Mouse (Mus musculus) heart, embryonic 10.5 days (tissue): ENCODE results near the gene Fgfr2. TPM values are rescaled to one million over a fixed set of nuclear protein-coding genes. Genes with fewer than 3 reads are reported as not detected.
A peak's percentile ranks its signal among the peaks of the same experiment; 100 is the strongest.

Experiments
- DNase-seq: peaks from one replicate; pipeline ENCODE4 v3.0.0-alpha.2; 2017; ENCODE audit warnings: low spot score
- H3K27ac ChIP-seq: fragments of 300-500 bp; sonication (generic); 2 replicates; pipeline ENCODE4 v1.5.1; 2016; ENCODE audit warnings: mild to moderate bottlenecking
- H3K27me3 ChIP-seq: fragments of 300-500 bp; sonication (generic); 2 replicates; pipeline ENCODE4 v1.6.1; 2016; ENCODE audit warnings: mild to moderate bottlenecking; ENCODE audit not compliant: poor library complexity, insufficient read depth, severe bottlenecking
- H3K36me3 ChIP-seq: fragments of 300-500 bp; sonication (generic); 2 replicates; pipeline ENCODE4 v1.6.1; 2016; ENCODE audit warnings: mild to moderate bottlenecking, moderate library complexity
- H3K4me1 ChIP-seq: fragments of 300-500 bp; sonication (generic); 2 replicates; pipeline ENCODE4 v1.6.1; 2016; ENCODE audit warnings: mild to moderate bottlenecking
- H3K4me3 ChIP-seq: fragments of 300-500 bp; sonication (generic); 2 replicates; pipeline ENCODE4 v1.5.1; 2016; ENCODE audit warnings: mild to moderate bottlenecking, moderate library complexity
- H3K9me3 ChIP-seq: fragments of 300-500 bp; sonication (generic); 2 replicates; pipeline ENCODE4 v1.6.1; 2016; ENCODE audit warnings: mild to moderate bottlenecking, moderate library complexity
- WGBS: fragments of 180-500 bp; shearing (Covaris S2); methylation state at CpG from one replicate; pipeline ENCODE4 v1.1.7; 2016; 5-methylcytosine and 5-hydroxymethylcytosine counted together
- polyA plus RNA-seq: library from polyadenylated mRNA; unstranded; fragments of >200 nt; fragmentation: Nextera tagmentation; extraction: Ambion mirVana; gene quantifications from 2 replicates; pipeline ENCODE4 v1.2.1, GENCODE M21; 2016

Fgfr2 gene
- polyA plus RNA-seq, 1 experiment from 2014 or later = 46.6 TPM

GRCm38 (mm10) chr7:132731558-132731957, 391.6 kb downstream of the Fgfr2 start:
- DNase-seq = no peak
- no peaks in the 10 kb centered on the region for H3K9me3 ChIP-seq

DNA sequence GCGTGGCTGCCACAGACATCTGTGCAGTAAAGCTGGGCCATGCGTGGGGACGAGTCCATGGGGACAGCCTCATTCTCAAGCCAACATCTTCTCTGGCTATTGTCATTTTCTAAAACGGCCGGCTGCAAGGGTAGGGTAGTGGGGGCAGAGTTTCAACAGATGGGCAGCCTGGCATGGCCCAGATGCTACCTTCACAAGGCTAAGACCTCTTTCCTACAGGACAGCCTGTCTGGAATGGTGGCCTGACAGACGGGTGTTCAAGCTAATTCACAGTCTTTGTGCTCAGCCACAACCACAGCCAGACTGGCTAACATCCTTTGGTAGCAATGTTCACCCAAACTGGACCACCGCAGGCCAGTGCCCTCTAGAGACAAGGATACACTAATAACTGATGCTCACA, 392.6 kb downstream of the Fgfr2 start:
- no peak for DNase-seq
- peaks cover 74% of the 10 kb centered on the region for H3K4me1 ChIP-seq
- H3K27ac ChIP-seq = no peak overlapping the region
- H3K27me3 ChIP-seq = no peaks in the 10 kb centered on the region
- WGBS = 89% methylated on average over 7 of the region's 7 CpGs
- H3K36me3 ChIP-seq = no peaks in the 10 kb centered on the region
- no peaks in the 10 kb centered on the region for H3K9me3 ChIP-seq
- no peak overlapping the region for H3K4me3 ChIP-seq

More at GRCm38 (mm10) chr7:132731558-132731957, 391.6 kb downstream of the Fgfr2 start:
- WGBS = 83% methylated on average over 6 of the region's 6 CpGs
- no peaks in the 10 kb centered on the region for H3K36me3 ChIP-seq
- peaks cover 79% of the 10 kb centered on the region for H3K4me1 ChIP-seq
- H3K27me3 ChIP-seq = no peaks in the 10 kb centered on the region
- H3K27ac ChIP-seq = peak overlapping the region; percentile 43; the same call in 1 of the 2 replicates
- H3K4me3 ChIP-seq = no peak overlapping the region

- whole genome bisulfite sequencing = 63% methylated on average over 4 of the region's 4 CpGs
- H3K27me3 ChIP-seq = no peaks in the 10 kb centered on the region
- no peak for DNase-seq
- peaks cover 72% of the 10 kb centered on the region for H3K4me1 ChIP-seq
- no peak overlapping the region for H3K4me3 ChIP-seq
- H3K9me3 ChIP-seq = no peaks in the 10 kb centered on the region
- 0 out of 2 replicates have a peak overlapping the region, but pooled peaks have one; percentile 16 for H3K27ac ChIP-seq
- no peaks in the 10 kb centered on the region for H3K36me3 ChIP-seq
These were observed 393.9 kb downstream of the Fgfr2 start for GRCm38 (mm10) chr7:132729093-132729831.

DNA sequence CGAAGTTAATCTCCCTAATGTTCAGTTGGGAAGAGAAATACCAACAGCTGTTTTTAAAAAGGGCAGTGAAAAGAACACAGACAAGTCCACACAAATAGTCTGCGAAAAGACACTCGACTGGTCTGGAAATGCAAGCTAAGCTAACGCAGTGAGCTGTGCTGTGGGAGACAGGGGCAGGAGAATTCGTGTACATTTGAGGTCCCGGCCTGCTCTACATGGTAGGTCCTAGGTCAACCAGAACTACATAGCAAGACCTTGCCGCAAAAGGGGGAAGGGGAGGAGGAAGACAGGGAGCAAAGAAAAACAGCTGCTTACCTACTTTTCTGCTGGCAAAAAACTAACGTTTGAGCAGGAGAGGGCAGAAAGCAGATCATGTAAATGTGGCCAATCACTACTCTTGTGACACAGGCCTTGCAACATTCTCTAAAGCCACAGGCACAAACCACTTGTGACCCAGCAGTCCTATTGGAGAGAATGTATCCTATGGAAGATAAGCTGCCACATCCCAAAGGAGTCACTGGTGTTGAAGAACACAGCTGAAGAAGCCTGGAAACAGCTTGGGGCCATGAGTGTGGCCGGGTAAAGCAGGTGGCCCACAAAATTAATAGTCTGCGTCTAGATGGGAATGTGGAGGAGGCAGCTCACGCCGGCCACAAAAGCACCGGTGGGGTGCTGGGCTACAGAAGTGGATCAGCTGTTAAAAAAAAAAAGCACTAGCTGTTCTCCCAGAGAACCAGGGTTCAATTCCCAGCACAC, 396.9 kb downstream of the Fgfr2 start:
- H3K9me3 ChIP-seq = no peaks in the 10 kb centered on the region
- peak overlapping the region; percentile 22; the same call in 1 of the 2 replicates for H3K27ac ChIP-seq
- peaks cover 63% of the 10 kb centered on the region for H3K4me1 ChIP-seq
- 85% methylated on average over 13 of the region's 13 CpGs for WGBS
- H3K27me3 ChIP-seq = no peaks in the 10 kb centered on the region
- no peak for DNase-seq
- H3K4me3 ChIP-seq = no peak overlapping the region
- H3K36me3 ChIP-seq = no peaks in the 10 kb centered on the region

DNA sequence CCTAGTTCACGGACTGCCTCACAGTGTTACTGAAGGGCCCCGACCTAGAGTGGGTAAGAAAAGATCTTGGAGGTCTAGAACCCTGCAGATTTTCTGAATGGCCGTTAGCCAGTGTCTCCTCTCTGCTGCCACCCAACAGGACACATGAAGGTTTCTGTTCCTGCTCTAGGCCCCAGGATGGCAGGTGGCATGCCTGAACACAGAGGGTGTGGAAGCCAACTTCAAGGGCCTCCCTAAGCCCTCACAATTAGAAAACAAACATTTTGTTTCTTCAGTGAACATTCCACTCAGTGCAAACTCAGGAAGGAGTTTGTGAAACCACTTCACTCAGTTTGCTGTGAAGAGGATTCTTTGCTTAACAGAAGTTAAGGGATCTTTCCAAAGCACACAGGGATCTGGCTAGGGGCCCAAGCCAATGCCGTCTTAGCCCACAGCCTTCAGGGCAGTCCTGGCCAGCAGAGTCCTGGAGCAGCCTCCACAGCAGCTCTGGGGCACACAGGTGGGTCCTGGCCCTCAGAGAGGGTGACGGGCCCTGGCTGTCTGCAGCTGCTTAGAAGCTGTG, 398.6 kb downstream of the Fgfr2 start:
- H3K36me3 ChIP-seq = 0 out of 2 replicates have a peak, but pooled peaks cover 3% of the 10 kb centered on the region
- DNase-seq = no peak
- H3K4me1 ChIP-seq = peaks cover 67% of the 10 kb centered on the region
- H3K9me3 ChIP-seq = no peaks in the 10 kb centered on the region
- H3K27ac ChIP-seq = peak overlapping the region; percentile 73; the same call in 1 of the 2 replicates
- H3K27me3 ChIP-seq = no peaks in the 10 kb centered on the region
- no peak overlapping the region for H3K4me3 ChIP-seq
- 86% methylated on average over 5 of the region's 5 CpGs for WGBS

DNA sequence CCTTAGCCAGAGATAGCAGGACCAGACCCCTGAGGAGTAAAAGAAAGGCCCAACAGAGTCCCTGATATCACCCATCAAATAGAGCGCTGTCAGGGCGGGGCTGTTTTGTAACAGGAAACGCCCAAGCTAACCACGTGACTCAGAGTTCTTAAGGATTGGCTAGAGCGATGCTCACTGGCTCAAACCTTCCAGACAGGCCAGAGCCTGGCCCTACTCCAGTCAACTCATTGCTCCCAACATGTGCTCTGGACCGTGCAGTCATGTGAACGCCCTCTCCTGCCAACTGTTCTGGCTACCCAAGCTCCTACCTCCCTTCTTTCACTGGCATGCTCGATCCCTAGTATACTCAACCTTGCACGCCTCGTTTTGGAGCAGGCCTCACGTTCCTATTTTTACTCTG, 399.2 kb downstream of the Fgfr2 start:
- Histone ChIP-seq H3K27me3 (no peaks in the 10 kb centered on the region), H3K9me3 (no peaks in the 10 kb centered on the region), H3K27ac (peak overlapping the region; percentile 73; the same call in 1 of the 2 replicates), H3K4me1 (peaks cover 60% of the 10 kb centered on the region), H3K4me3 (no peak overlapping the region), H3K36me3 (0 out of 2 replicates have a peak, but pooled peaks cover 3% of the 10 kb centered on the region)
- 75% methylated on average over 11 of the region's 11 CpGs for WGBS
- DNase-seq = no peak

DNA sequence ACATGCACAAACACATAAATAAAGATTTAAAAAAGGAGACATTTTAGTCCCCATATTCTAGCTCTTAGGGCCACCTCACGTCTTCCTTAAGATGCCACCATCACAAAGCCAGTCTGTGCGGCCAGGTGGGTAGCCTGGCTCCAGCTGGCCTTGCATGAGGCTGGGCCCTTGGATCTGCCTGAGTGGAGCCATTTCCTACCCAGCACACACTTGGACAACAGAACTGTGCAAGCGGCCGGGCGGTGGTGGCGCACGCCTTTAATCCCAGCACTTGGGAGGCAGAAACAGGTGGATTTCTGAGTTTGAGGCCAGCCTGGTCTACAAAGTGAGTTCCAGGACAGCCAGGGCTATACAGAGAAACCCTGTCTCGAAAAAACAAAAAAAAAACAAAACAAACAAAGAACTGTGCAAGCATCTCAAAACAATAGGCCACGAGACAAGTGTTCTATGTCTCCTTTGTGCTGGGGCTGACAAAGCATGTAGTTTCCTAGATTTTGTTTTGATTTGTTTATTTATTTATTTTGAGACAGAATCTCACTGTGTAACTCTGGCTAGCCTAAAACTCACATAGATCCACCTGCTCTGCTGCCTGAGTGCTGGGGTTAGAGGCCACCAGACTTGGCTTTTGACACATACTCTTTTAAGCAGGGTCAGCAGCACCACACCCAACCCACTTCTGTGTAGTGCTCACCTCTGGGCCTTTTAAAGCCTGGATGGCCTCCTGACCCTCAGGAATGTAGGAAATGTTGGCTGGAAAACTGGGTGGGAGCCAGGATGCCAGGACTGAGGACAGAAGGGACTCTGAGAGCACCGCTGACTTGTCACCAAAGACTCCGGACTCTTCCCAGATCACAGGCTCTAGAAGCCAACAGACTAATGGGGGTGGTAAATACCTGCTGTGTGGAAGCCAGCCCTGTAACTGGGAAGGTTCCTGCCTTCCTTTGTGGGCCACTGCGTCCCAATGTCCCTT, 400.5 kb downstream of the Fgfr2 start:
- Histone ChIP-seq H3K27me3 (no peaks in the 10 kb centered on the region), H3K9me3 (no peaks in the 10 kb centered on the region), H3K4me1 (peaks cover 56% of the 10 kb centered on the region), H3K27ac (peak overlapping the region; percentile 73), H3K4me3 (no peak overlapping the region), H3K36me3 (0 out of 2 replicates have a peak, but pooled peaks cover 3% of the 10 kb centered on the region)
- no peak for DNase-seq
- 83% methylated on average over 12 of the region's 12 CpGs for WGBS

- WGBS = 76% methylated on average over 8 of the region's 8 CpGs
- Histone ChIP-seq H3K27ac (peak overlapping the region; percentile 62; the same call in 1 of the 2 replicates), H3K27me3 (no peaks in the 10 kb centered on the region), H3K4me1 (peaks cover 60% of the 10 kb centered on the region), H3K4me3 (no peak overlapping the region), H3K36me3 (peaks cover 5% of the 10 kb centered on the region), H3K9me3 (no peaks in the 10 kb centered on the region)
- no peak for DNase-seq
These were observed 402.6 kb downstream of the Fgfr2 start for GRCm38 (mm10) chr7:132720562-132720961.

DNA sequence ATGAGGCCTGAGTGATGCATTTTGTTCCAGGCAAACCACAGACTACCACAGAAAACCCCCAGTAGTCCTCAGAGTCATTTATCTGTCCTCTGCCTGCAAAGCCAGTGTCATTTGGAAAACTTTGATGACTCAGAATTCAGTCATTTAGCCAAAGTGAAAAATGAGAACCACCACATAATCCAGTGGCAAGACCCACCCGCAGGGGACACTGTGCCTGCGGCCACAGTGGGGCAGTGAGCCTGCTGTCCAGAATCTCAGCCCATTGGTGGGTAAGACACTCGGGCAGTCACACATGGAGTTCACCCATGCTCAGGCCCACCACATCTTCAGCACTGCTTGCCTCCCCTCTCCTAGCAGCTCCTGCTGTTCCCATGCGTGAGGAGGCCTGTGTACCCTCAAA, 403.6 kb downstream of the Fgfr2 start:
- no peak overlapping the region for H3K4me3 ChIP-seq
- no peak overlapping the region for H3K27ac ChIP-seq
- DNase-seq = no peak
- H3K27me3 ChIP-seq = no peaks in the 10 kb centered on the region
- 88% methylated on average over 4 of the region's 4 CpGs for WGBS
- H3K9me3 ChIP-seq = no peaks in the 10 kb centered on the region
- H3K36me3 ChIP-seq = peaks cover 8% of the 10 kb centered on the region
- H3K4me1 ChIP-seq = peaks cover 61% of the 10 kb centered on the region

- WGBS = 89% methylated on average over 4 of the region's 4 CpGs
- Histone ChIP-seq H3K4me3 (no peak overlapping the region), H3K9me3 (no peaks in the 10 kb centered on the region), H3K4me1 (peaks cover 73% of the 10 kb centered on the region), H3K36me3 (peaks cover 6% of the 10 kb centered on the region), H3K27ac (peak overlapping the region; percentile 94), H3K27me3 (no peaks in the 10 kb centered on the region)
- DNase-seq = no peak
These were observed 407.9 kb downstream of the Fgfr2 start for GRCm38 (mm10) chr7:132715259-132715658.

DNA sequence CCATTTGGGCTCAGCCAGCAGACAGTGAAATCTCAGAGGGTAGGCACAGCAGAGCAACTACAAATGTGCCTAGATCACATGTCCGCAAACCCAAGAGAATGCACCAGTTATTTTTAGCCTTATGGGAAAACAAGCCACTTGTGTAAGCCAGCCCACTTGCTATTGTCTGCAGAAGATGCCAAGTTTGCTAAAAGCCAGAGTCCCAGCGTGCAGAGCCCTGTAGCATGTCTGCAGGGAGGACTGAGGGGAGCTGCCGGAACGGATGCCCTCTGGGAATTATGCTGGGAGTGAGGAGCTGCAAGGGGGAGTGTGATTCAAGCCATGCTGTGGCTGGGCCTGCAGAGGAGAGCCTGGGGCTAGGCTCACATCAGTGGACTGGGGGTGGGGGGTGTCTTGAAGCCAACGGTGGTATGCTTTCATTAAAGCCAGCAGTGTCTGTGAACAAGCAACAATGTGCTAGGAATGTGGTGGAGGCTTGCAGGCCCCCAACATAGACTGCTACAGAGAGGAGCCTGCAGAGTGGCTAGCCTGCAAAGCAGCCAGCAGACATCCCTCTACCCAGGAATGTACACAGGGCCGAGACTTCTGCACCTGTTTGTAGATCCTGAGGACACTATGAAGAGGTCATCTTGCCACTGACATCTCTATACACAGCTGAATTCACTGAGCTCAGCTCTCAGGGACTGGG, 408.8 kb downstream of the Fgfr2 start:
- H3K36me3 ChIP-seq = peaks cover 5% of the 10 kb centered on the region
- H3K27ac ChIP-seq = peak overlapping the region; percentile 94
- DNase-seq = peak; percentile 91
- no peaks in the 10 kb centered on the region for H3K9me3 ChIP-seq
- WGBS = 16% methylated on average over 6 of the region's 6 CpGs
- H3K27me3 ChIP-seq = no peaks in the 10 kb centered on the region
- no peak overlapping the region for H3K4me3 ChIP-seq
- peaks cover 71% of the 10 kb centered on the region for H3K4me1 ChIP-seq
